Mouse (Mus musculus) myocyte (in vitro differentiated cells): Measurements from ENCODE around the gene Dnajb4.

Experiments used
- CEBPB ChIP-seq: IDR thresholded peaks from 2 replicates; pipeline ENCODE4 v1.6.1; 2011; ENCODE audit warnings: mild to moderate bottlenecking, moderate library complexity; ENCODE audit not compliant: poor library complexity, insufficient read depth, severe bottlenecking
- MAX ChIP-seq: IDR thresholded peaks from one replicate; pipeline ENCODE4 v1.6.1; 2011; ENCODE audit warnings: low read depth, mild to moderate bottlenecking, control low read depth
- POLR2A ChIP-seq: IDR thresholded peaks from one replicate; pipeline ENCODE4 v1.6.1; 2011; ENCODE audit warnings: low read depth, mild to moderate bottlenecking, control low read depth, moderate library complexity; ENCODE audit not compliant: insufficient read length
- POLR2AphosphoS2 ChIP-seq: IDR thresholded peaks from one replicate; pipeline ENCODE4 v1.6.1; 2011; ENCODE audit warnings: low read depth, control low read depth; ENCODE audit not compliant: insufficient read length
- REST ChIP-seq: IDR thresholded peaks from one replicate; pipeline ENCODE4 v1.6.1; 2011; ENCODE audit warnings: mild to moderate bottlenecking, control low read depth, moderate library complexity; ENCODE audit not compliant: insufficient read depth, insufficient read length
- TCF12 ChIP-seq: IDR thresholded peaks from one replicate; pipeline ENCODE4 v1.6.1; 2011; ENCODE audit warnings: mild to moderate bottlenecking, control low read depth; ENCODE audit not compliant: poor library complexity, insufficient read depth, severe bottlenecking
- TCF3 ChIP-seq: IDR thresholded peaks from one replicate; pipeline ENCODE4 v1.6.1; 2011; ENCODE audit warnings: low read depth, control low read depth; ENCODE audit not compliant: insufficient read length
- USF1 ChIP-seq: IDR thresholded peaks from one replicate; pipeline ENCODE4 v1.6.1; 2011; ENCODE audit warnings: low read depth, mild to moderate bottlenecking, control low read depth, moderate library complexity

GRCm38 (mm10) chr3:152257528-152257927, 47.4 kb upstream of the Dnajb4 start:
- TF ChIP-seq POLR2AphosphoS2 = no peak
- no peak for TF ChIP-seq POLR2A
- TF ChIP-seq CEBPB = no peak
- no peak for TF ChIP-seq REST
- no peak for TF ChIP-seq MAX
- TF ChIP-seq TCF3 = no peak
- no peak for TF ChIP-seq USF1
- no peak for TF ChIP-seq TCF12
